Mouse (Mus musculus) forebrain, embryonic 10.5 days (tissue): ENCODE measurements around the gene Igdcc4. TPM values are rescaled to one million over a fixed set of nuclear protein-coding genes. Genes with fewer than 3 reads are reported as not detected.

Experiments
- DNase-seq: peaks from one replicate; pipeline ENCODE4 v3.0.0-alpha.2; 2017; ENCODE audit warnings: low spot score; ENCODE audit errors: extremely low spot score
- H3K27ac ChIP-seq: fragments of 300-500 bp; sonication (generic); 2 replicates; pipeline ENCODE4 v1.5.1; 2016; ENCODE audit warnings: mild to moderate bottlenecking
- H3K27me3 ChIP-seq: fragments of 300-500 bp; sonication (generic); 2 replicates; pipeline ENCODE4 v1.6.1; 2016; ENCODE audit warnings: mild to moderate bottlenecking; ENCODE audit not compliant: poor library complexity, severe bottlenecking
- H3K36me3 ChIP-seq: fragments of 300-500 bp; sonication (generic); replicated peaks from 2 replicates; pipeline ENCODE4 v1.6.1; 2016; ENCODE audit warnings: mild to moderate bottlenecking, moderate library complexity
- H3K4me1 ChIP-seq: fragments of 300-500 bp; sonication (generic); 2 replicates; pipeline ENCODE4 v1.6.1; 2016
- H3K4me3 ChIP-seq: fragments of 300-500 bp; sonication (generic); 2 replicates; pipeline ENCODE4 v1.5.1; 2016; ENCODE audit warnings: mild to moderate bottlenecking, moderate library complexity
- H3K9me3 ChIP-seq: fragments of 300-500 bp; sonication (generic); 2 replicates; pipeline ENCODE4 v1.6.1; 2016; ENCODE audit warnings: mild to moderate bottlenecking, moderate library complexity
- WGBS: fragments of 180-500 bp; shearing (Covaris S2); methylation state at CpG from one replicate; pipeline ENCODE4 v1.1.7; 2016; 5-methylcytosine and 5-hydroxymethylcytosine counted together
- polyA plus RNA-seq: library from polyadenylated mRNA; unstranded; fragments of >200 nt; fragmentation: Nextera tagmentation; extraction: Ambion mirVana; gene quantifications from 2 replicates; pipeline ENCODE4 v1.2.1, GENCODE M21; 2016

The Igdcc4 gene
- polyA plus RNA-seq, 1 experiment from 2014 or later = 8.0 TPM

- DNase-seq = no peak
- H3K36me3 ChIP-seq = peaks cover 23% of the 10 kb centered on the region
- no peak overlapping the region for H3K4me3 ChIP-seq
- H3K4me1 ChIP-seq = peaks cover 13% of the 10 kb centered on the region; the same call in 1 of the 2 replicates
- WGBS = 77% methylated on average over 5 of the region's 5 CpGs
- H3K27me3 ChIP-seq = no peaks in the 10 kb centered on the region
- H3K27ac ChIP-seq = 0 out of 2 replicates have a peak overlapping the region, but pooled peaks have one; percentile 16
- H3K9me3 ChIP-seq = no peaks in the 10 kb centered on the region
Measured at GRCm38 (mm10) chr9:65087490-65087889, 13.8 kb upstream of the Igdcc4 start.

- Histone ChIP-seq H3K9me3 (no peaks in the 10 kb centered on the region), H3K4me3 (no peak overlapping the region), H3K36me3 (no peaks in the 10 kb centered on the region), H3K4me1 (peaks cover 17% of the 10 kb centered on the region), H3K27me3 (no peaks in the 10 kb centered on the region), H3K27ac (no peak overlapping the region)
- 74% methylated on average over 6 of the region's 6 CpGs for WGBS
- no peak for DNase-seq
Measured at GRCm38 (mm10) chr9:65094237-65094636, 7.0 kb upstream of the Igdcc4 start.

GRCm38 (mm10) chr9:65101686-65102376 lies 545 bp downstream of the Igdcc4 start:
- under 1% methylated on average over 39 of the region's 39 CpGs for WGBS
- peaks cover 6% of the 10 kb centered on the region; the same call in 1 of the 2 replicates for H3K9me3 ChIP-seq
- peak overlapping the region; percentile 76 for H3K4me3 ChIP-seq
- no peaks in the 10 kb centered on the region for H3K36me3 ChIP-seq
- H3K4me1 ChIP-seq = peaks cover 36% of the 10 kb centered on the region
- H3K27me3 ChIP-seq = peaks cover 29% of the 10 kb centered on the region
- DNase-seq = peak; percentile 62
- H3K27ac ChIP-seq = peak overlapping the region; percentile 92

- Histone ChIP-seq H3K4me1 (peaks cover 36% of the 10 kb centered on the region), H3K9me3 (peaks cover 6% of the 10 kb centered on the region; the same call in 1 of the 2 replicates), H3K27me3 (peaks cover 29% of the 10 kb centered on the region), H3K36me3 (no peaks in the 10 kb centered on the region), H3K27ac (peak overlapping the region; percentile 92), H3K4me3 (peak overlapping the region; percentile 76)
- DNase-seq = peak; percentile 68
- 1% methylated on average over 36 of the region's 36 CpGs for WGBS
Measured at GRCm38 (mm10) chr9:65102377-65103172, 1.3 kb downstream of the Igdcc4 start.

- Histone ChIP-seq H3K27ac (peak overlapping the region; percentile 92), H3K4me3 (peak overlapping the region; percentile 76), H3K9me3 (peaks cover 6% of the 10 kb centered on the region; the same call in 1 of the 2 replicates), H3K4me1 (peaks cover 36% of the 10 kb centered on the region), H3K36me3 (no peaks in the 10 kb centered on the region), H3K27me3 (peaks cover 35% of the 10 kb centered on the region)
- WGBS = 23% methylated on average over 8 of the region's 8 CpGs
- DNase-seq = peak; percentile 27
Measured at GRCm38 (mm10) chr9:65103173-65103752, 2.0 kb downstream of the Igdcc4 start.

GRCm38 (mm10) chr9:65106821-65107220 lies 5.5 kb downstream of the Igdcc4 start:
- no peaks in the 10 kb centered on the region for H3K36me3 ChIP-seq
- H3K4me1 ChIP-seq = peaks cover 49% of the 10 kb centered on the region
- H3K27me3 ChIP-seq = peaks cover 49% of the 10 kb centered on the region
- H3K9me3 ChIP-seq = no peaks in the 10 kb centered on the region
- WGBS = 89% methylated on average over 4 of the region's 4 CpGs
- DNase-seq = no peak
- H3K27ac ChIP-seq = 0 out of 2 replicates have a peak overlapping the region, but pooled peaks have one; percentile 2
- H3K4me3 ChIP-seq = no peak overlapping the region

GRCm38 (mm10) chr9:65107893-65108292 lies 6.6 kb downstream of the Igdcc4 start:
- H3K36me3 ChIP-seq = no peaks in the 10 kb centered on the region
- H3K4me3 ChIP-seq = no peak overlapping the region
- no peaks in the 10 kb centered on the region for H3K9me3 ChIP-seq
- H3K27ac ChIP-seq = no peak overlapping the region
- WGBS = 77% methylated on average over 1 of the region's 1 CpGs
- no peak for DNase-seq
- H3K27me3 ChIP-seq = peaks cover 39% of the 10 kb centered on the region
- H3K4me1 ChIP-seq = peaks cover 38% of the 10 kb centered on the region

- H3K4me3 ChIP-seq = peak overlapping the region; percentile 41
- H3K4me1 ChIP-seq = peaks cover 28% of the 10 kb centered on the region
- H3K9me3 ChIP-seq = no peaks in the 10 kb centered on the region
- WGBS = 5% methylated on average over 24 of the region's 24 CpGs
- peak overlapping the region; percentile 87 for H3K27ac ChIP-seq
- H3K36me3 ChIP-seq = peaks cover 5% of the 10 kb centered on the region
- peaks cover 26% of the 10 kb centered on the region for H3K27me3 ChIP-seq
- DNase-seq = peak; percentile 67
Measured at GRCm38 (mm10) chr9:65109132-65110072, 8.1 kb downstream of the Igdcc4 start.

- no peak overlapping the region for H3K4me3 ChIP-seq
- 91% methylated on average over 5 of the region's 5 CpGs for WGBS
- no peak for DNase-seq
- H3K36me3 ChIP-seq = peaks cover 8% of the 10 kb centered on the region
- H3K4me1 ChIP-seq = peaks cover 24% of the 10 kb centered on the region
- H3K27me3 ChIP-seq = peaks cover 26% of the 10 kb centered on the region
- no peak overlapping the region for H3K27ac ChIP-seq
- H3K9me3 ChIP-seq = no peaks in the 10 kb centered on the region
Measured at GRCm38 (mm10) chr9:65111698-65112097, 10.4 kb downstream of the Igdcc4 start.

- DNase-seq = no peak
- 0 out of 2 replicates have a peak overlapping the region, but pooled peaks have one; percentile 30 for H3K27ac ChIP-seq
- H3K27me3 ChIP-seq = peaks cover 15% of the 10 kb centered on the region
- WGBS = 86% methylated on average over 2 of the region's 2 CpGs
- H3K9me3 ChIP-seq = no peaks in the 10 kb centered on the region
- no peak overlapping the region for H3K4me3 ChIP-seq
- H3K36me3 ChIP-seq = peaks cover 17% of the 10 kb centered on the region
- peaks cover 21% of the 10 kb centered on the region for H3K4me1 ChIP-seq
Measured at GRCm38 (mm10) chr9:65113694-65114093, 12.4 kb downstream of the Igdcc4 start.

- H3K4me3 ChIP-seq = no peak overlapping the region
- DNase-seq = no peak
- no peak overlapping the region for H3K27ac ChIP-seq
- H3K27me3 ChIP-seq = no peaks in the 10 kb centered on the region
- WGBS = 70% methylated on average over 2 of the region's 2 CpGs
- H3K9me3 ChIP-seq = no peaks in the 10 kb centered on the region
- peaks cover 17% of the 10 kb centered on the region for H3K36me3 ChIP-seq
- H3K4me1 ChIP-seq = peaks cover under 1% of the 10 kb centered on the region
Measured at GRCm38 (mm10) chr9:65115891-65116290, 14.6 kb downstream of the Igdcc4 start.

- DNase-seq = no peak
- peaks cover 16% of the 10 kb centered on the region for H3K27me3 ChIP-seq
- peaks cover 17% of the 10 kb centered on the region for H3K36me3 ChIP-seq
- H3K4me1 ChIP-seq = peaks cover 4% of the 10 kb centered on the region
- 78% methylated on average over 2 of the region's 2 CpGs for WGBS
- no peak overlapping the region for H3K4me3 ChIP-seq
- no peak overlapping the region for H3K27ac ChIP-seq
- H3K9me3 ChIP-seq = no peaks in the 10 kb centered on the region
Measured at GRCm38 (mm10) chr9:65117516-65117915, 16.2 kb downstream of the Igdcc4 start.
